Mouse (Mus musculus) heart, adult 2 months (tissue): ENCODE results near the gene Hoxd12. TPM values are rescaled to one million over a fixed set of nuclear protein-coding genes. Genes with fewer than 3 reads are reported as not detected.

Experiments
- DNase-seq, 2 experiments: peaks; one replicate each; pipeline ENCODE4 v3.0.0; 2021
- H3K27ac ChIP-seq: fragments of 200-600 bp; 2 replicates; pipeline ENCODE4 v1.8.1; 2022
- H3K27me3 ChIP-seq: fragments of 200-500 bp; 2 replicates; pipeline ENCODE4 v1.6.1; 2012; ENCODE audit warnings: mild to moderate bottlenecking, low read length, inconsistent platforms, mixed read lengths; ENCODE audit not compliant: control insufficient read depth, insufficient read depth
- H3K36me3 ChIP-seq: fragments of 200-500 bp; 2 replicates; pipeline ENCODE4 v1.6.1; 2012; ENCODE audit warnings: low read length, inconsistent platforms; ENCODE audit not compliant: control insufficient read depth, insufficient read depth
- H3K4me1 ChIP-seq: fragments of 200-500 bp; 2 replicates; pipeline ENCODE4 v1.6.1; 2011; ENCODE audit warnings: low read length; ENCODE audit not compliant: control insufficient read depth, insufficient read depth
- H3K4me3 ChIP-seq: fragments of 200-600 bp; 2 replicates; pipeline ENCODE4 v1.8.1; 2022
- H3K79me2 ChIP-seq: fragments of 200-500 bp; replicated peaks from 2 replicates; pipeline ENCODE4 v1.6.1; 2012; ENCODE audit warnings: mild to moderate bottlenecking, inconsistent platforms, low read length, moderate library complexity, mixed read lengths; ENCODE audit not compliant: control insufficient read depth, insufficient read depth
- H3K9ac ChIP-seq: fragments of 200-500 bp; 2 replicates; pipeline ENCODE4 v1.6.1; 2012; ENCODE audit warnings: low read depth, mild to moderate bottlenecking, control low read depth, inconsistent platforms, low read length, mixed read lengths
- CTCF ChIP-seq: fragments of 200-600 bp; IDR thresholded peaks from 2 replicates; pipeline ENCODE4 v1.8.1; 2022; ENCODE audit warnings: antibody characterized with exemption, mild to moderate bottlenecking, moderate library complexity
- EP300 ChIP-seq: fragments of 200-500 bp; IDR thresholded peaks from 2 replicates; pipeline ENCODE4 v1.6.1; 2011; ENCODE audit warnings: low read depth, low read length, control low read depth; ENCODE audit not compliant: insufficient read depth
- POLR2A ChIP-seq: fragments of 200-500 bp; IDR thresholded peaks from 2 replicates; pipeline ENCODE4 v1.6.1; 2011; ENCODE audit warnings: mild to moderate bottlenecking, low read depth, low read length, control low read depth; ENCODE audit not compliant: insufficient read depth
- WGBS: fragments of 180-500 bp; shearing (Covaris S2); methylation state at CpG from one replicate; pipeline ENCODE4 v1.1.7; 2018; 5-methylcytosine and 5-hydroxymethylcytosine counted together
- intact Hi-C: fragments of 180-260 bp; cut with DNase I; formaldehyde crosslinking; loops from one replicate; pipeline ENCODE4 v1.15.1; 2025
- microRNA-seq, 2 experiments: library from miRNA; unstranded; fragments of <30 nt; microRNA quantifications; one replicate each; pipeline ENCODE4 v1.2.0; 2021
- polyA plus RNA-seq: library from polyadenylated mRNA; depleted of rRNA; stranded (reverse); fragments of >200 nt; gene quantifications from 2 replicates; pipeline ENCODE4 v1.2.3, GENCODE M21; 2012; rRNA removed
- total RNA-seq, 2 experiments: library from RNA; stranded (reverse); gene quantifications; 2 replicates each; pipeline ENCODE4 v1.2.3; 2021

The Hoxd12 gene
- total and polyA plus RNA-seq, 3 experiments, result not detected

DNA sequence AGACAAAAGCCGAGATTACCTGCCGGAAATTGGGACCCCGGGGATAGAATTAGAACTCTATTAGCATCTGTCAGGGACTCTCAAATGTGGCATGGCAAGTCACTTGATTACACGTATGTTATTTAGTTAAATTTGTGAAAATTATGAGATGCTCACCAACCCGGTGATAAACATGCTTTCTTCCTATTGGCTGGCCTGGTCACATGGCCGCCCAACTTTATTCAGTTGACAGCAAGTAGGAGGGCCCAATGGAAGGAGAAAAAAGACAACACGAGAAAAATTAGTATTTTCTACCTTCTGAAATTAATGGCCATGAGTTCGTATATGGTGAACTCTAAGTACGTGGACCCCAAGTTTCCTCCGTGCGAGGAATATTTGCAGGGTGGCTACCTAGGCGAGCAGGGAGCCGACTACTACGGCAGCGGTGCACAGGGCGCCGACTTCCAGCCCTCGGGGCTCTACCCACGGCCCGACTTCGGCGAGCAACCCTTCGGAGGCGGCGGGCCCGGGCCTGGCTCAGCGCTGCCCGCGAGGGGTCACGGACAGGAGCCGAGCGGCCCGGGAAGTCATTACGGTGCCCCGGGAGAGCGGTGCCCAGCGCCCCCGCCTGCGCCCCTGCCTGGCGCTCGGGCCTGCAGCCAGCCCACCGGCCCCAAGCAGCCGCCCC is 52.3 kb downstream of the Hoxd12 start:
- H3K4me3 ChIP-seq, result peak overlapping the region; percentile 2; the same call in 1 of the 2 replicates
- H3K9ac ChIP-seq, result no peak overlapping the region
- no peaks in the 10 kb centered on the region for H3K36me3 ChIP-seq

More for the DNA sequence above, 52.3 kb downstream of the Hoxd12 start:
- Histone ChIP-seq H3K27ac (no peak overlapping the region), H3K4me1 (no peaks in the 10 kb centered on the region), H3K27me3 (peaks cover 26% of the 10 kb centered on the region), H3K79me2 (no peaks in the 10 kb centered on the region)
- DNase-seq, result no peak
- WGBS, result 5% methylated on average over 42 of the region's 43 CpGs
- intact Hi-C loops, result no loop called here
- TF ChIP-seq CTCF (no peak), POLR2A (no peak), EP300 (no peak)

Small RNA genes lying within 50 kb of the gene (microRNA-seq; reads per million reads assigned to microRNA genes)
- gene Gm44463, result 0 reads per million in 2 experiments
- 948 to 1,413 reads per million in 2 experiments for gene Mir10b

Other genes starting within 250 kb of the Hoxd12 start
- 10 to 100 TPM; 21.3 to 21.6 TPM for gene Lnpk, start 95.6 kb upstream of the Hoxd12 start, total RNA-seq
- 4.5 and 7.1 TPM in 2 replicates for gene Lnpk, start 95.6 kb upstream of the Hoxd12 start, polyA plus RNA-seq
- gene Evx2, start 15.5 kb upstream of the Hoxd12 start, total RNA-seq, result not detected
- not detected in 2 replicates for gene Evx2, start 15.5 kb upstream of the Hoxd12 start, polyA plus RNA-seq
- gene Hoxd13, start 6.7 kb upstream of the Hoxd12 start, total RNA-seq, result not detected
- not detected in 2 replicates for gene Hoxd13, start 6.7 kb upstream of the Hoxd12 start, polyA plus RNA-seq
- gene Hoxd11, start 4.5 kb downstream of the Hoxd12 start, total RNA-seq, result not detected
- gene Hoxd11, start 4.5 kb downstream of the Hoxd12 start, polyA plus RNA-seq, result not detected in 2 replicates
- gene Hoxd10, start 16.9 kb downstream of the Hoxd12 start, total RNA-seq, result not detected
- gene Hoxd10, start 16.9 kb downstream of the Hoxd12 start, polyA plus RNA-seq, result 0.09 TPM in 1 of 2 replicates, not detected in the other
- under 1 TPM; 0.16 to 0.29 TPM for gene Hoxd9, start 22.7 kb downstream of the Hoxd12 start, total RNA-seq
- gene Hoxd9, start 22.7 kb downstream of the Hoxd12 start, polyA plus RNA-seq, result 0.10 and 0.12 TPM in 2 replicates
- 1 to 10 TPM in 1 of 2 experiments, under 1 TPM in 1; 0.61 to 1.0 TPM for gene Hoxd8, start 29.6 kb downstream of the Hoxd12 start, total RNA-seq
- gene Hoxd8, start 29.6 kb downstream of the Hoxd12 start, polyA plus RNA-seq, result 0.59 and 0.61 TPM in 2 replicates
- not detected for gene Hoxd3, start 36.9 kb downstream of the Hoxd12 start, total RNA-seq
- 0.06 TPM in 1 of 2 replicates, not detected in the other for gene Hoxd3, start 36.9 kb downstream of the Hoxd12 start, polyA plus RNA-seq
- under 1 TPM; 0.21 to 0.45 TPM for gene Hoxd4, start 36.9 kb downstream of the Hoxd12 start, total RNA-seq
- 0.53 and 1.0 TPM in 2 replicates for gene Hoxd4, start 36.9 kb downstream of the Hoxd12 start, polyA plus RNA-seq
- gene Gm28230, start 51.7 kb downstream of the Hoxd12 start, total RNA-seq, result under 1 TPM in 1 of 2 experiments, not detected in 1; 0.14 TPM
- gene Gm28230, start 51.7 kb downstream of the Hoxd12 start, polyA plus RNA-seq, result 0.04 and 0.20 TPM in 2 replicates
- not detected for gene Hoxd1, start 88.0 kb downstream of the Hoxd12 start, total RNA-seq
- not detected in 2 replicates for gene Hoxd1, start 88.0 kb downstream of the Hoxd12 start, polyA plus RNA-seq
- 100 to 1,000 TPM; 110 to 114 TPM for gene Mtx2, start 150.8 kb downstream of the Hoxd12 start, total RNA-seq
- 82.9 and 112 TPM in 2 replicates for gene Mtx2, start 150.8 kb downstream of the Hoxd12 start, polyA plus RNA-seq